Mouse (Mus musculus) Patski (cell line): ENCODE measurements around the gene Vmn2r62. TPM values are rescaled to one million over a fixed set of nuclear protein-coding genes. Genes with fewer than 3 reads are reported as not detected.
"Not testable (repeated sequence)": the region's sequence is repeated elsewhere in the genome, so short reads cannot be mapped to it uniquely, and the experiment has no call there.

Experiments used
- ATAC-seq: fragments of 100-300 bp; one replicate; pipeline ENCODE4 v1.8.0; 2021
- CTCF ChIA-PET: fragments of 350-600 bp; sonication (Branson Sonifier 250); formaldehyde crosslinking; loops from one replicate; lab custom pipeline; 2022; ENCODE audit warnings: inconsistent platforms; lab: Charles Lee
- POLR2A ChIA-PET: fragments of 350-600 bp; sonication (Branson Sonifier 250); formaldehyde crosslinking; loops from one replicate; lab custom pipeline; 2022; ENCODE audit warnings: antibody characterized with exemption, inconsistent platforms; lab: Charles Lee
- DNase-seq: peaks from one replicate; pipeline ENCODE4 v3.0.0-alpha.2; 2011; ENCODE audit warnings: low read depth, low spot score
- H3K27me3 ChIP-seq: fragments of 371-371 bp; one replicate; pipeline ENCODE4 v1.5.1; 2021
- CTCF ChIP-seq: fragments of 100-300 bp; IDR thresholded peaks from one replicate; pipeline ENCODE4 v1.5.1; 2021
- in situ Hi-C: fragments of 300-500 bp; cut with MboI; formaldehyde crosslinking; loops from 3 replicates; pipeline ENCODE4 v1.11.1; 2018; ENCODE audit warnings: low pct_unique_long_range_greater_than_20kb, mixed read lengths
- polyA plus RNA-seq: library from polyadenylated mRNA; unstranded; gene quantifications from one replicate; pipeline ENCODE4 v1.2.3, GENCODE M21; 2021

The Vmn2r62 gene
- polyA plus RNA-seq: 0.05 TPM

- POLR2A ChIA-PET, H3K27me3 ChIP-seq, DNase-seq, in situ Hi-C loops, ATAC-seq, CTCF ChIA-PET: not testable (repeated sequence)
These were observed at the start of gene Vmn2r62 for GRCm38 (mm10) chr7:42793425-42793824. TSS of gene Vmn2r62 (minus strand) at chr7:42793525.

DNA sequence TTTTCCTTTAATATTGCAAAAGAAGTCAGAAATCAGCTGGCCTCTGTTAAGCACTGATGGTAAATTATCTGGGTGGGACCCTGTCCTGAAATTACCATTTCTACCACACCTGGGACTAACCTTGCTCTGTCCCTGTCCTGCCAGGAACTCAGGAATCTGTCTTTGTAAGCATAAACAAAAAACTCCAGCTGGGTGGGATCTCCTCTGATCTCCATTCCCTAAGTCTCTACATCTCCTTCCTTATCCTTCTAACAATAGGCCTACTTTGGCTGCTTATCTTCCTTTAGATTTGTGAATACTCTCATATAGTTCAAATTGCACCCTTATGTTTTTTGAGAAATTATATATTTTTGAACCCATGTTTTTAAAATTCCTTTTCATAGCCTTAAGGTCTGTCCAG lies 45.0 kb upstream of the Vmn2r62 start:
- ATAC-seq, CTCF ChIA-PET, in situ Hi-C loops, POLR2A ChIA-PET, H3K27me3 ChIP-seq, DNase-seq: not testable (repeated sequence)

GRCm38 (mm10) chr7:42832221-42832620 lies 38.9 kb upstream of the Vmn2r62 start:
- TF ChIP-seq CTCF: no peak
- ChIA-PET CTCF (no interaction called here), POLR2A (no interaction called here)
- DNase-seq (no peak), ATAC-seq (no peak)
- H3K27me3 ChIP-seq: no peaks in the 10 kb centered on the region
- in situ Hi-C loops: no loop called here

DNA sequence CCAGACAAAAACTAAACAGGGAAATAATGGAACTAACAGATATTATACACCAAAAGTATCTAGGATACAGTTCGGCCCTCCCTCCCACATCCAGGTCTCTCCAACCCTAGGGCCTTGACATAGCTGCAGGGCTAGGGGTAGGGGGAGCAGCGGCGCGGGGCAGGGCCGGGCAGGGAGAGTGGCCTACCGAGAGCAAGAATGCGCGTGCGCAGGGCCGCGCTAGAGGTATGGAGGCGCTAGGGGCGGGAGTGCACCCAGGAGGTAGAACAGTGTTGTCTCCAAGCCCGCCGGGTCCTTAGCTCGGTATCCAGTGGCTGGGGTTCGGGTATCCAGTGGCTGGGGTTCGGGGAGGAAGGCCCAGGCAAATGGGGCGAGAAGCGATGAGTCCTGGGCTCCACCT lies 43.5 kb downstream of the Vmn2r62 start:
- ChIA-PET CTCF (no interaction called here), POLR2A (no interaction called here)
- in situ Hi-C loops: no loop called here
- no peak for DNase-seq
- no peak for TF ChIP-seq CTCF
- no peaks in the 10 kb centered on the region for H3K27me3 ChIP-seq
- ATAC-seq: no peak

DNA sequence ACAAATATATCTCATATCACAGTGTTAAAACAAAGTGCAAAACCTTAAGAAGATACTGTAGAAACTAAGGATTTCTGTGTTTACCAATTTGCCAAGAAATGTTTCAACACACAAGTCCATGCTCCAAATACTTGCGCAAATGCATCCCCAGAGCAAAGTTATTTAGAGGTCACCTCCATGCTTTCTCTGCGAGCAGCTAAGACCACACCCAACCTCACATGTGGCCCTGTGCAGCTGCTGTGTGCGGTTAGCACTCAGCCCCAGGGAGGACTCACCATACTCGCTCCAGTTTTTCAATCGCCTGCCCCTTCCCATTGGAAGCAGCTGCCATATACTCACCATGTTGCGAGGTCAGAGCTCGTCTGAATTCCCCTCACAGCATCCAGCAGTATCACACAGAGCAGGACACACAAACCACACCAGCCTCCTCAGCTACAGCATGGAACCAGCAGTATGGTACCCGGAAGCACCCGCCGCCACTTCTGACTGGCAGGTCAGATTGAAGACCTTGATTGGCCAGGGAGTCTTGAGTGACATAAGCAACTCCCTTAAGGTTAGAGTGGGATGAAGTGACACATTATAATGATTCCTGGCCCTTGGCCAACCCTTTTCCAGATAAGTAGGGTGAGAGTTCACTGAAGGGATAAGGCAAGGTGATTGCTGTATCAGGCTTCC lies 54.7 kb downstream of the Vmn2r62 start:
- POLR2A ChIA-PET: no interaction called here
- CTCF ChIA-PET: no interaction called here
- in situ Hi-C loops: no loop called here
- no peaks in the 10 kb centered on the region for H3K27me3 ChIP-seq
- no peak for DNase-seq
- no peak for TF ChIP-seq CTCF
- ATAC-seq: no peak

DNA sequence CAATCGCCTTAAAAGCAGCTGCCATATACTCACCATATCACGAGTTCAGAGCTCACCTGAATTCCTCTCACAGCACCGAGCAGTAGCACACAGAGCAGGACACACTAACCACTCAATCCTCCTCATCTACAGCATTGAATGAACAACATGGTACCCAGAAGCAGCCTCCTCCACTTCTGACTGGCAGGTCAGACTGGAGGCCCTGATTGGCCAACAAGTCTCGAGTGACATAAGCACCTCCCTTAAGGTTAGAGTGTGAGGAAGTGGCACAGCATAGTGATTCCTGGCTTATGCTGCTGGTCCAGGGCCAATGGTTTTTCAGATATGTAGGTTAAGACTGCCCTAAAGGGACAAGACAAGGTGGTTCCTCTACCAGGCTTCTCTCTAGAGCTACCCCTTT lies 66.4 kb downstream of the Vmn2r62 start, which contains the start of gene Gm17067:
Gm17067 (minus strand) TSS at position 101 of the 400 bp plus-strand sequence.
- ATAC-seq, H3K27me3 ChIP-seq, POLR2A ChIA-PET, in situ Hi-C loops, CTCF ChIA-PET, DNase-seq: not testable (repeated sequence)

Other genes with a start within 250 kb of the Vmn2r62 start
- gene Gm21028, start 214.9 kb downstream of the Vmn2r62 start, polyA plus RNA-seq: not detected
- gene Zfp977, start 201.0 kb downstream of the Vmn2r62 start, polyA plus RNA-seq: 0.30 TPM
- 2.0 TPM for gene Zfp976, start 150.9 kb downstream of the Vmn2r62 start, polyA plus RNA-seq
- gene Zfp975, start 100.8 kb downstream of the Vmn2r62 start, polyA plus RNA-seq: 2.7 TPM
- gene Gm17067, start 66.5 kb downstream of the Vmn2r62 start, polyA plus RNA-seq: not detected
- 0.08 TPM for gene Gm2381, start 73.7 kb upstream of the Vmn2r62 start, polyA plus RNA-seq
- 0.01 TPM for gene Vmn2r63, start 140.3 kb upstream of the Vmn2r62 start, polyA plus RNA-seq
- not detected for gene Gm9268, start 225.2 kb upstream of the Vmn2r62 start, polyA plus RNA-seq